Mouse (Mus musculus) forebrain, embryonic 14.5 days (tissue): Measurements from ENCODE around the gene Arid2. TPM values are rescaled to one million over a fixed set of nuclear protein-coding genes. Genes with fewer than 3 reads are reported as not detected.
"Not testable (repeated sequence)": the region's sequence is repeated elsewhere in the genome, so short reads cannot be mapped to it uniquely, and the experiment has no call there.

Experiments
- ATAC-seq: fragments of 200-750 bp; cut with Nextera tagmentation; 2 replicates; pipeline ENCODE4 v1.8.0; 2017; ENCODE audit warnings: mild to moderate bottlenecking, moderate library complexity
- DNase-seq: peaks from one replicate; pipeline ENCODE4 v3.0.0-alpha.2; 2015; ENCODE audit warnings: low spot score
- H3K27ac ChIP-seq: fragments of 300-500 bp; sonication (generic); 2 replicates; pipeline ENCODE4 v1.5.1; 2014; ENCODE audit warnings: low read depth, mild to moderate bottlenecking, control low read depth, low read length, moderate library complexity
- H3K27me3 ChIP-seq: fragments of 300-500 bp; sonication (generic); replicated peaks from 2 replicates; pipeline ENCODE4 v1.6.1; 2014; ENCODE audit warnings: low read length, control low read depth, mixed read lengths; ENCODE audit not compliant: control insufficient read depth, insufficient read depth
- H3K36me3 ChIP-seq: fragments of 300-500 bp; sonication (generic); 2 replicates; pipeline ENCODE4 v1.6.1; 2014; ENCODE audit warnings: low read length, control low read depth; ENCODE audit not compliant: control insufficient read depth, insufficient read depth
- H3K4me1 ChIP-seq: fragments of 300-500 bp; sonication (generic); 2 replicates; pipeline ENCODE4 v1.6.1; 2014; ENCODE audit warnings: antibody characterized with exemption, low read length, control low read depth; ENCODE audit not compliant: control insufficient read depth, insufficient read depth
- H3K4me2 ChIP-seq: fragments of 300-500 bp; sonication (generic); 2 replicates; pipeline ENCODE4 v1.6.1; 2014; ENCODE audit warnings: mild to moderate bottlenecking, control low read depth, low read length
- H3K4me3 ChIP-seq: fragments of 300-500 bp; sonication (generic); 2 replicates; pipeline ENCODE4 v1.5.1; 2014; ENCODE audit warnings: low read depth, low read length, control low read depth
- H3K9ac ChIP-seq: fragments of 300-500 bp; sonication (generic); 2 replicates; pipeline ENCODE4 v1.6.1; 2014; ENCODE audit warnings: mild to moderate bottlenecking, low read length, control low read depth, moderate library complexity
- H3K9me3 ChIP-seq: fragments of 300-500 bp; sonication (generic); replicated peaks from 2 replicates; pipeline ENCODE4 v1.6.1; 2016; ENCODE audit warnings: low read length, control low read depth, mixed read lengths; ENCODE audit not compliant: control insufficient read depth
- WGBS: fragments of 180-500 bp; shearing (Covaris S2); extraction: QIAGEN DNeasy Blood & Tissue Kit; methylation state at CpG from one replicate; pipeline ENCODE4 v1.1.7; 2014; 5-methylcytosine and 5-hydroxymethylcytosine counted together
- polyA plus RNA-seq: library from polyadenylated mRNA; unstranded; fragments of >200 nt; fragmentation: Nextera tagmentation; extraction: Ambion mirVana; gene quantifications from 2 replicates; pipeline ENCODE4 v1.2.1, GENCODE M21; 2014

Arid2 gene
- polyA plus RNA-seq, 1 experiment from 2014 or later, result 24.4 TPM

- Histone ChIP-seq H3K4me1 (peaks cover 4% of the 10 kb centered on the region; the same call in 1 of the 2 replicates), H3K4me3 (no peak overlapping the region), H3K9me3 (no peaks in the 10 kb centered on the region), H3K36me3 (peaks cover 8% of the 10 kb centered on the region), H3K27me3 (no peaks in the 10 kb centered on the region), H3K27ac (no peak overlapping the region), H3K9ac (no peak overlapping the region), H3K4me2 (no peak overlapping the region)
- 91% methylated on average over 7 of the region's 7 CpGs for WGBS
- no peak for DNase-seq
- ATAC-seq, result no peak
Measured at GRCm38 (mm10) chr15:96325726-96326328, 38.5 kb downstream of the Arid2 start.

DNA sequence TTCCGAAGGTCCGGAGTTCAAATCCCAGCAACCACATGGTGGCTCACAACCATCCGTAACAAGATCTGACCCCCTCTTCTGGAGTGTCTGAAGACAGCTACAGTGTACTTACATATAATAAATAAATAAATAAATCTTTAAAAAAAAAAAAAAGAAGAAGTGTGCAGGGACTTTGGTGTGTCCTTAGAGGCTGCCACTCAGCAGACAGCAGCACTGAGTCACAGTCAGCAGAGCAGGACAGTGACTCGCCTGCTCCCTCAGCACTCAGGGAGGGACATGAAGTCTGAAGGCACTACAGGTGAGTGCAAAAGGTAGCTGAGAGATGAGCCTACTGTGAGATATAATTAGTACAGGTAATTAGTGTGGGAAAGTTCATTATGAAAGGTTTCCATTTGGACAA, 41.4 kb downstream of the Arid2 start:
- not testable (repeated sequence) for H3K4me1 ChIP-seq, H3K4me3 ChIP-seq, DNase-seq, H3K27ac ChIP-seq, H3K36me3 ChIP-seq, H3K9ac ChIP-seq, H3K9me3 ChIP-seq, ATAC-seq, H3K4me2 ChIP-seq, H3K27me3 ChIP-seq
- 89% methylated on average over 3 of the region's 4 CpGs for WGBS

GRCm38 (mm10) chr15:96330536-96330935, 43.2 kb downstream of the Arid2 start:
- no peak for ATAC-seq
- H3K27me3 ChIP-seq, result no peaks in the 10 kb centered on the region
- H3K4me1 ChIP-seq, result no peaks in the 10 kb centered on the region
- H3K4me2 ChIP-seq, result no peak overlapping the region
- no peak overlapping the region for H3K9ac ChIP-seq
- no peak overlapping the region for H3K4me3 ChIP-seq
- no peak overlapping the region for H3K27ac ChIP-seq
- H3K9me3 ChIP-seq, result no peaks in the 10 kb centered on the region
- peaks cover 2% of the 10 kb centered on the region for H3K36me3 ChIP-seq
- 90% methylated on average over 3 of the region's 3 CpGs for WGBS
- DNase-seq, result no peak

DNA sequence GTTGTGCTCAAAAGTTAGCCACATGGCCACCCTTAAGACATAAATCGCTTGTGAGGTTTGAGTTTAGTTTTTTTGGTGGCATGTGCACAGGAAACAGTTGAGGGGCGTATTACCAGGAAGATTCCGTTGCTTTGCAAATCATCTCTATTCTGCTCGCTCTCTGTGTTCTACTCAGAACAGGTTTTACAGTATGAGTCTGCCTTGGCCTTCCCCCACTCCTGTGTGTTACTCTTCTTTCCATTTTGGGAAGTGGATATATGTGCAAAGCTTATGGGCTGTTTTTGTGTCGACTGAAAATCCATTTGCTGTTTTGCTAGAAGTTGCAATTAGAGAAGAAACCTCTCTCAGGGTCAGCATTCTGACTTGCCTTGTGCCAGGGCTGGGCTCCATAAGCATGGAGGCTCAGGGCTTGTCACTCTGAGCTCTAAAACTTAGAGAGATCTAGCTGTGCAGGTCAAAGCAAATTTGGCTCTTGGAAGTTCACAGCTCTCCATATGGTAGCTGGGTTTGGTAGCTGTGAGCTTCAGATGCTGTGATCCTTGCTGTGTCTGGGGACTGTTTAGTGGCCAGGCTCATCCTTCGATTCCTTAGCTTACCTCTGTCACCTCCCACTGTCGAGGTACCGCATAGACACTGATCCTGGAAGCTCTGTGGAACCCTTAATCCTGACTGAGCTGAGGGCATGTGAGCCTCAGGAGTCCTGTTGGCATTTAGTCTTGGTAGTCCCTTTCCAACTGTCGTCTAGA, 45.3 kb downstream of the Arid2 start:
- Histone ChIP-seq H3K36me3 (no peaks in the 10 kb centered on the region), H3K27ac (no peak overlapping the region), H3K9ac (no peak overlapping the region), H3K4me1 (no peaks in the 10 kb centered on the region), H3K27me3 (no peaks in the 10 kb centered on the region), H3K4me3 (no peak overlapping the region), H3K9me3 (no peaks in the 10 kb centered on the region), H3K4me2 (no peak overlapping the region)
- ATAC-seq (no peak), DNase-seq (no peak)
- 87% methylated on average over 9 of the region's 9 CpGs for WGBS

- Histone ChIP-seq H3K9me3 (no peaks in the 10 kb centered on the region), H3K36me3 (no peaks in the 10 kb centered on the region), H3K27me3 (no peaks in the 10 kb centered on the region), H3K4me3 (no peak overlapping the region), H3K4me2 (no peak overlapping the region), H3K4me1 (no peaks in the 10 kb centered on the region), H3K27ac (no peak overlapping the region), H3K9ac (no peak overlapping the region)
- WGBS, result 67% methylated on average over 5 of the region's 5 CpGs
- ATAC-seq (no peak), DNase-seq (no peak)
Measured at GRCm38 (mm10) chr15:96333350-96333749, 46.0 kb downstream of the Arid2 start.

GRCm38 (mm10) chr15:96340924-96341323, 53.6 kb downstream of the Arid2 start:
- DNase-seq (no peak), ATAC-seq (no peak)
- Histone ChIP-seq H3K4me3 (no peak overlapping the region), H3K27ac (no peak overlapping the region), H3K27me3 (no peaks in the 10 kb centered on the region), H3K9me3 (no peaks in the 10 kb centered on the region), H3K4me1 (no peaks in the 10 kb centered on the region), H3K9ac (no peak overlapping the region), H3K36me3 (no peaks in the 10 kb centered on the region), H3K4me2 (no peak overlapping the region)
- 89% methylated on average over 2 of the region's 2 CpGs for WGBS

DNA sequence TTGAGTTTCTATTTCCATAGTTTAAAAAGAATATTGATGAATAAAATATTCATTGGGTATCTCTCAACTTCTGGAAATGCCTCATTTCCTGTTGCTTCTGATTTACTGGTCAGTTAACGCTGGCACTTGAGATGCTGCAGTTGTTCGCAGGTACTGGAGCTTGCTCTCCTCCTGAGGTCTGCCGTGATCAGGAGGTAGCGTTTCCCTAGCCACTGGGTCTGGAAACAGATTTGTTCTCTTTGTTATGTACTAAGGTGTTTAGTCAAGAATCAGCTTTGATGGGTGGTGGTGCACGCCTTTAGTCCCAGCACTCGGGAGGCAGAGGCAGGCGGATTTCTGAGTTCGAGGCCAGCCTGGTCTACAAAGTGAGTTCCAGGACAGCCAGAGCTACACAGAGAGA, 54.8 kb downstream of the Arid2 start:
- Histone ChIP-seq H3K36me3 (no peaks in the 10 kb centered on the region), H3K4me3 (no peak overlapping the region), H3K4me1 (no peaks in the 10 kb centered on the region), H3K9ac (no peak overlapping the region), H3K9me3 (no peaks in the 10 kb centered on the region), H3K4me2 (no peak overlapping the region), H3K27ac (no peak overlapping the region), H3K27me3 (no peaks in the 10 kb centered on the region)
- DNase-seq (no peak), ATAC-seq (no peak)
- 95% methylated on average over 8 of the region's 8 CpGs for WGBS

DNA sequence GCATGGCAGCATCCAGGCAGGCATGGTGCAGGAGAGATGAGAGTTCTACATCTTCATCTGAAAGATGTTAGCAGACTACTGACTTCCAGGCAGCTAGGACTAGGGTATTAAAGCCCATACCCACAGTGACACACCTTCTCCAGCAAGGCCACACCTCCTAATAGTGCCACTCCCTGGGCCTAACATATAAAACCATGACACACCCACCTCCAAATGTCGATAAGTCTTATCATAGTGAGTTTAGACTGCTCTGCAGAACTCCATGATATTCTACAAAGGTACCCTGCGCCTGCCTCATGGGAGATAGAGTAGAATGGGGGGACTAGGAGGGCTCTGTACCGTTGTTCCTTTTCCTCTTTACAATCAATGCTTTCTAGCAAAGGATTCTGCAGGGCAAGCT, 55.6 kb downstream of the Arid2 start:
- WGBS, result 85% methylated on average over 3 of the region's 3 CpGs
- Histone ChIP-seq H3K36me3 (no peaks in the 10 kb centered on the region), H3K27ac (no peak overlapping the region), H3K4me2 (no peak overlapping the region), H3K4me3 (no peak overlapping the region), H3K4me1 (no peaks in the 10 kb centered on the region), H3K9ac (no peak overlapping the region), H3K9me3 (no peaks in the 10 kb centered on the region), H3K27me3 (no peaks in the 10 kb centered on the region)
- no peak for ATAC-seq
- no peak for DNase-seq

DNA sequence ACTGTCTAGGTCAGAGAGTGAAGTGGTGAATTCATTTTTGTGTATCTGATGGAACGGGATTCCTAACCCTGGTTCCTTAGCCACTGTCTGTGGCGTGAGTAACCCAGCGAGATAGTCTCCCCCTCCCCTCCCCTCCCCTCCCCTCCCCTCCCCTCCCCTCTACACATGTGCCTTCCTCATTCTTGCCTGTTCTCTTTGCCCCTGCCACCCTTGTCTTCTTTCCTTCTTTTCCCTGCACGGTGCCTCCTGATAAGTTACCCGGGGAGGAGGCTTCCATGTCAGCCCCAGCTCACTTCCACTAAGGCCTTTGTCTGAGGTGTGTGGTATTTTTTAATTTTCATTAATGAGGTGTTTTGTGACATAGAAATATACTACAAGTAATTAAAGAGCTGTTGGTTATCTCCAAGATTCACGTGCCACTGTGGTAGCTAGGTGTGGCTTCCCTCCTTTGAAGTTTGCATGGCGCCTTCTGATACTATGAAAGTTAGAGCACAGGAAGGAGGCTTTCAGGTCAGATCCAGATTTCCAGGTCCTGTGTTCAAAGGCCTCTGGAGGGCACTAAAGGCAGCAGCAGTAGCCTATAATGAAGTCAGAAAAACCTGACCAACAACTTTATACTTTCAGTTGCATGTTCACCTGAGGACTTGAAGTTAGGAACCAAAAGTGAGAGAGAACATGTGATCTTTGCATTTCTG, 57.4 kb downstream of the Arid2 start:
- Histone ChIP-seq H3K9ac (no peak overlapping the region), H3K27me3 (no peaks in the 10 kb centered on the region), H3K27ac (no peak overlapping the region), H3K36me3 (no peaks in the 10 kb centered on the region), H3K4me2 (no peak overlapping the region), H3K4me1 (no peaks in the 10 kb centered on the region), H3K4me3 (no peak overlapping the region), H3K9me3 (no peaks in the 10 kb centered on the region)
- ATAC-seq (no peak), DNase-seq (no peak)
- 72% methylated on average over 7 of the region's 7 CpGs for WGBS
